Mouse (Mus musculus) T-helper 1 cell (primary cell): ENCODE data around the gene Khnyn.

ENCODE experiments used
- in situ Hi-C: fragments of 300-600 bp; cut with MboI, MseI; formaldehyde crosslinking; loops from one replicate; pipeline ENCODE4 v1.15.1; 2025; ENCODE audit warnings: high pct_unique_total_duplicates

The Khnyn gene

GRCm38 (mm10) chr14:55884713-55885113, at the start of gene Khnyn:
TSS of gene Khnyn (plus strand) at chr14:55884947.
- in situ Hi-C loops = no loop called here

GRCm38 (mm10) chr14:55838312-55838711, 46.4 kb upstream of the Khnyn start:
- in situ Hi-C loops = no loop called here

GRCm38 (mm10) chr14:55838740-55839139, 46.0 kb upstream of the Khnyn start:
- in situ Hi-C loops = no loop called here

- in situ Hi-C loops = no loop called here
Observed at GRCm38 (mm10) chr14:55840853-55841366, 43.8 kb upstream of the Khnyn start.

- in situ Hi-C loops = no loop called here
Observed at GRCm38 (mm10) chr14:55842794-55843193, 42.0 kb upstream of the Khnyn start.

- in situ Hi-C loops = no loop called here
Observed at GRCm38 (mm10) chr14:55845506-55846294, 39.0 kb upstream of the Khnyn start.

- in situ Hi-C loops = no loop called here
Observed at GRCm38 (mm10) chr14:55850885-55851284, 33.9 kb upstream of the Khnyn start.

- in situ Hi-C loops = no loop called here
Observed at GRCm38 (mm10) chr14:55852646-55853551, 31.8 kb upstream of the Khnyn start.

GRCm38 (mm10) chr14:55853621-55854285, 31.0 kb upstream of the Khnyn start, which contains the start of gene Nynrin:
TSS of gene Nynrin (plus strand) at chr14:55854010.
- in situ Hi-C loops = no loop called here

GRCm38 (mm10) chr14:55854406-55855100, 30.2 kb upstream of the Khnyn start:
- in situ Hi-C loops = no loop called here

GRCm38 (mm10) chr14:55855101-55855561, 29.6 kb upstream of the Khnyn start:
- in situ Hi-C loops = no loop called here

GRCm38 (mm10) chr14:55857588-55857987, 27.2 kb upstream of the Khnyn start:
- in situ Hi-C loops = no loop called here

- in situ Hi-C loops = loop anchor here (5.0 kb wide), 1 partner anchor 75 kb away; the partner anchor contains the start of gene Ripk3
Observed at GRCm38 (mm10) chr14:55862186-55862585, 22.6 kb upstream of the Khnyn start.

- in situ Hi-C loops = loop anchor here (5.0 kb wide), 1 partner anchor 76 kb away; the partner anchor contains the start of gene Ripk3
Observed at GRCm38 (mm10) chr14:55862970-55863369, 21.8 kb upstream of the Khnyn start.

GRCm38 (mm10) chr14:55863773-55864172, 21.0 kb upstream of the Khnyn start:
- in situ Hi-C loops = loop anchor here (5.0 kb wide), 1 partner anchor 76 kb away; the partner anchor contains the start of gene Ripk3

GRCm38 (mm10) chr14:55866962-55867361, 17.8 kb upstream of the Khnyn start:
- in situ Hi-C loops = no loop called here

- in situ Hi-C loops = no loop called here
Observed at GRCm38 (mm10) chr14:55868230-55869026, 16.3 kb upstream of the Khnyn start.

GRCm38 (mm10) chr14:55869538-55869937, 15.2 kb upstream of the Khnyn start:
- in situ Hi-C loops = no loop called here

GRCm38 (mm10) chr14:55872039-55872438, 12.7 kb upstream of the Khnyn start:
- in situ Hi-C loops = loop anchor here (5.0 kb wide), 1 partner anchor 50 kb away; no protein-coding TSS in a partner anchor

- in situ Hi-C loops = loop anchor here (5.0 kb wide), 1 partner anchor 50 kb away; no protein-coding TSS in a partner anchor
Observed at GRCm38 (mm10) chr14:55872551-55872950, 12.2 kb upstream of the Khnyn start.
